Mouse (Mus musculus) heart, postnatal 0 days (tissue): ENCODE data around the gene Chrm4. TPM values are rescaled to one million over a fixed set of nuclear protein-coding genes. Genes with fewer than 3 reads are reported as not detected.

Experiments used
- ATAC-seq: fragments of 200-750 bp; cut with Nextera tagmentation; 2 replicates; pipeline ENCODE4 v1.8.0; 2017; ENCODE audit warnings: low read depth, moderate number of reproducible peaks, moderate library complexity; ENCODE audit not compliant: insufficient read depth
- DNase-seq: peaks from one replicate; pipeline ENCODE4 v3.0.0-alpha.2; 2016; ENCODE audit warnings: low spot score
- H3K27ac ChIP-seq: fragments of 300-500 bp; sonication (generic); 2 replicates; pipeline ENCODE4 v1.5.1; 2014; ENCODE audit warnings: low read depth, mild to moderate bottlenecking
- H3K27me3 ChIP-seq: fragments of 300-500 bp; sonication (generic); 2 replicates; pipeline ENCODE4 v1.6.1; 2014; ENCODE audit warnings: low read length, mixed read lengths; ENCODE audit not compliant: control insufficient read depth, insufficient read depth
- H3K36me3 ChIP-seq: fragments of 300-500 bp; sonication (generic); replicated peaks from 2 replicates; pipeline ENCODE4 v1.6.1; 2014; ENCODE audit warnings: low read length, mixed read lengths; ENCODE audit not compliant: control insufficient read depth, insufficient read depth
- H3K4me1 ChIP-seq: fragments of 300-500 bp; sonication (generic); 2 replicates; pipeline ENCODE4 v1.6.1; 2014; ENCODE audit warnings: antibody characterized with exemption; ENCODE audit not compliant: control insufficient read depth, insufficient read depth
- H3K4me2 ChIP-seq: fragments of 300-500 bp; sonication (generic); 2 replicates; pipeline ENCODE4 v1.6.1; 2014; ENCODE audit warnings: low read depth, mild to moderate bottlenecking, low read length, moderate library complexity
- H3K4me3 ChIP-seq: fragments of 300-500 bp; sonication (generic); 2 replicates; pipeline ENCODE4 v1.5.1; 2014; ENCODE audit warnings: low read depth, low read length
- H3K9ac ChIP-seq: fragments of 300-500 bp; sonication (generic); replicated peaks from 2 replicates; pipeline ENCODE4 v1.6.1; 2014; ENCODE audit warnings: low read depth, low read length, mixed read lengths
- H3K9me3 ChIP-seq: fragments of 300-500 bp; sonication (generic); replicated peaks from 2 replicates; pipeline ENCODE4 v1.6.1; 2016; ENCODE audit warnings: low read length; ENCODE audit not compliant: control insufficient read depth
- CTCF ChIP-seq: IDR thresholded peaks from 2 replicates; pipeline ENCODE4 v1.5.1; 2016; ENCODE audit warnings: antibody characterized with exemption, control low read depth, low read depth
- EP300 ChIP-seq: IDR thresholded peaks from 2 replicates; pipeline ENCODE4 v1.6.1; 2016; ENCODE audit warnings: antibody characterized with exemption, low read depth
- WGBS: fragments of 180-500 bp; shearing (Covaris S2); extraction: QIAGEN DNeasy Blood & Tissue Kit; methylation state at CpG from one replicate; pipeline ENCODE4 v1.1.7; 2014; 5-methylcytosine and 5-hydroxymethylcytosine counted together
- polyA plus RNA-seq: library from polyadenylated mRNA; unstranded; fragments of >200 nt; fragmentation: Nextera tagmentation; extraction: Ambion mirVana; gene quantifications from 2 replicates; pipeline ENCODE4 v1.2.1, GENCODE M21; 2015
- total RNA-seq: library from RNA; depleted of rRNA; stranded (reverse); fragments of >200 nt; gene quantifications from 2 replicates; pipeline ENCODE4 v1.2.3, GENCODE M21; 2014; ENCODE audit warnings: low replicate concordance; rRNA removed

Chrm4 gene
- 0.27 TPM in 1 of 2 replicates, not detected in the other for total RNA-seq
- polyA plus RNA-seq: not detected in 2 replicates

GRCm38 (mm10) chr2:91926949-91927348 is at the start of gene Chrm4:
Gene Chrm4, plus strand, starts transcription at chr2:91927249.
- no peaks in the 10 kb centered on the region for H3K36me3 ChIP-seq
- peaks cover 17% of the 10 kb centered on the region for H3K4me1 ChIP-seq
- no peak within 1 kb of the TSS for H3K9ac ChIP-seq
- H3K9me3 ChIP-seq: no peaks in the 10 kb centered on the region
- TF ChIP-seq EP300: no peak
- no peak for TF ChIP-seq CTCF
- ATAC-seq (no peak), DNase-seq (no peak)
- H3K4me3 ChIP-seq: peak within 1 kb of the TSS; percentile 10
- no peak within 1 kb of the TSS for H3K27ac ChIP-seq
- H3K4me2 ChIP-seq: peak within 1 kb of the TSS; percentile 32
- 85% methylated on average over 3 of the region's 3 CpGs for WGBS
- H3K27me3 ChIP-seq: peaks cover 33% of the 10 kb centered on the region

GRCm38 (mm10) chr2:91878387-91879180 is 48.5 kb upstream of the Chrm4 start:
- no peak for ATAC-seq
- Histone ChIP-seq H3K27ac (no peak overlapping the region), H3K4me3 (no peak overlapping the region), H3K4me2 (no peak overlapping the region), H3K36me3 (peaks cover 15% of the 10 kb centered on the region), H3K9ac (no peak overlapping the region), H3K9me3 (no peaks in the 10 kb centered on the region), H3K4me1 (no peaks in the 10 kb centered on the region), H3K27me3 (no peaks in the 10 kb centered on the region)
- DNase-seq: no peak
- no peak for TF ChIP-seq CTCF
- TF ChIP-seq EP300: no peak
- 48% methylated on average over 7 of the region's 7 CpGs for WGBS

GRCm38 (mm10) chr2:91883961-91884360 is 43.1 kb upstream of the Chrm4 start:
- Histone ChIP-seq H3K4me3 (no peak overlapping the region), H3K27me3 (no peaks in the 10 kb centered on the region), H3K4me1 (no peaks in the 10 kb centered on the region), H3K9me3 (no peaks in the 10 kb centered on the region), H3K9ac (no peak overlapping the region), H3K27ac (no peak overlapping the region), H3K4me2 (no peak overlapping the region), H3K36me3 (peaks cover 27% of the 10 kb centered on the region)
- TF ChIP-seq CTCF: no peak
- no peak for TF ChIP-seq EP300
- no peak for DNase-seq
- WGBS: 77% methylated on average over 4 of the region's 4 CpGs
- no peak for ATAC-seq

DNA sequence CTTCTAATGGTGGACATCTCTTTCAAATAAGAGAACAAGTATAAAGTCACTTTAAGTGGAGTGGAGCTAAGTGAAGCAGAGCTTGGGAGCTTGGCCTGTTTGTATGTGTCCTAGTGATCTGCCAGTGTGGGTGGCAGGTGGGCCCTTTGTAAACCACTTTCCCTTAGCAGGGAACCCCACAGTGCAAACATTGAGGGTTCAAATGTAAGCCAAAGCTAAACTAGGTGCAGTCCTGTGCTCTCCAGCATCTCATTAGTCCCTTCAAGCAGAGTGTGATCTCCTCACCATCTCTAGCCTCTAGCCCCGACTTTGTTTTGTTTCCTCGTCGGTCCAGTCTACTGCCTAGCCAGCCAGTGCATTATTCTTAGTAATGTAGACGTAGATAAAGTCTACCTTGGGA is 42.4 kb upstream of the Chrm4 start:
- TF ChIP-seq EP300: no peak
- no peak for TF ChIP-seq CTCF
- no peaks in the 10 kb centered on the region for H3K27me3 ChIP-seq
- H3K4me3 ChIP-seq: no peak overlapping the region
- DNase-seq (no peak), ATAC-seq (no peak)
- no peak overlapping the region for H3K27ac ChIP-seq
- WGBS: 83% methylated on average over 4 of the region's 4 CpGs
- H3K36me3 ChIP-seq: peaks cover 28% of the 10 kb centered on the region
- no peak overlapping the region for H3K9ac ChIP-seq
- H3K4me2 ChIP-seq: no peak overlapping the region
- H3K4me1 ChIP-seq: no peaks in the 10 kb centered on the region
- no peaks in the 10 kb centered on the region for H3K9me3 ChIP-seq

- Histone ChIP-seq H3K4me3 (no peak overlapping the region), H3K4me2 (no peak overlapping the region), H3K27me3 (no peaks in the 10 kb centered on the region), H3K27ac (no peak overlapping the region), H3K9me3 (no peaks in the 10 kb centered on the region), H3K9ac (no peak overlapping the region), H3K36me3 (peaks cover 7% of the 10 kb centered on the region; the same call in 1 of the 2 replicates), H3K4me1 (no peaks in the 10 kb centered on the region)
- 90% methylated on average over 3 of the region's 3 CpGs for WGBS
- ATAC-seq (no peak), DNase-seq (no peak)
- TF ChIP-seq EP300 (no peak), CTCF (no peak)
These were observed 32.3 kb upstream of the Chrm4 start for GRCm38 (mm10) chr2:91894716-91895115.

- Histone ChIP-seq H3K4me1 (no peaks in the 10 kb centered on the region), H3K9ac (no peak overlapping the region), H3K9me3 (no peaks in the 10 kb centered on the region), H3K27me3 (no peaks in the 10 kb centered on the region), H3K27ac (no peak overlapping the region), H3K4me3 (no peak overlapping the region), H3K4me2 (no peak overlapping the region), H3K36me3 (peaks cover 9% of the 10 kb centered on the region)
- 97% methylated on average over 3 of the region's 3 CpGs for WGBS
- no peak for TF ChIP-seq CTCF
- TF ChIP-seq EP300: no peak
- DNase-seq (no peak), ATAC-seq (no peak)
These were observed 31.6 kb upstream of the Chrm4 start for GRCm38 (mm10) chr2:91895401-91895800.
